Mouse (Mus musculus): Measurements from ENCODE around the gene Tkfc. TPM values are rescaled to one million over a fixed set of nuclear protein-coding genes. Genes with fewer than 3 reads are reported as not detected.
"Not testable (repeated sequence)": the region's sequence is repeated elsewhere in the genome, so short reads cannot be mapped to it uniquely, and the experiment has no call there.

The Tkfc gene
- total RNA-seq, 1 experiment from 2014 or later = 29.6 TPM

GRCm38 (mm10) chr19:10589127-10589857, 16.2 kb downstream of the Tkfc start:
- no peak for DNase-seq

- DNase-seq = no peak
Measured at GRCm38 (mm10) chr19:10587231-10587630, 18.2 kb downstream of the Tkfc start.

- DNase-seq = no peak
Measured at GRCm38 (mm10) chr19:10585112-10585511, 20.3 kb downstream of the Tkfc start.

GRCm38 (mm10) chr19:10583550-10584146, 21.8 kb downstream of the Tkfc start:
- no peak for DNase-seq

- DNase-seq = no peak
Measured at GRCm38 (mm10) chr19:10581984-10582383, 23.5 kb downstream of the Tkfc start.

GRCm38 (mm10) chr19:10580761-10581160, 24.7 kb downstream of the Tkfc start:
- no peak for DNase-seq

GRCm38 (mm10) chr19:10580102-10580501, 25.4 kb downstream of the Tkfc start:
- no peak for DNase-seq

- peak; percentile 95 for DNase-seq
Measured at GRCm38 (mm10) chr19:10576690-10577561, 28.5 kb downstream of the Tkfc start, which contains the start of the genes Cyb561a3 and Tmem138. Gene Cyb561a3, plus strand, starts transcription at chr19:10577172. Gene Tmem138, minus strand, starts transcription at chr19:10577362.

GRCm38 (mm10) chr19:10569627-10570026, 35.8 kb downstream of the Tkfc start:
- DNase-seq = no peak

GRCm38 (mm10) chr19:10565217-10565616, 40.2 kb downstream of the Tkfc start:
- no peak for DNase-seq

GRCm38 (mm10) chr19:10564278-10564677, 41.2 kb downstream of the Tkfc start:
- no peak for DNase-seq

- no peak for DNase-seq
Measured at GRCm38 (mm10) chr19:10562351-10562750, 43.1 kb downstream of the Tkfc start.

GRCm38 (mm10) chr19:10561558-10562314, 43.7 kb downstream of the Tkfc start:
- peak; percentile 54 for DNase-seq

GRCm38 (mm10) chr19:10560108-10560507, 45.3 kb downstream of the Tkfc start:
- peak; percentile 33 for DNase-seq

- DNase-seq = not testable (repeated sequence)
Measured at GRCm38 (mm10) chr19:10557837-10558375, 47.5 kb downstream of the Tkfc start.

- DNase-seq = no peak
Measured at GRCm38 (mm10) chr19:10557430-10557829, 48.0 kb downstream of the Tkfc start.

GRCm38 (mm10) chr19:10557001-10557400, 48.5 kb downstream of the Tkfc start:
- no peak for DNase-seq

GRCm38 (mm10) chr19:10555624-10556510, 49.6 kb downstream of the Tkfc start, which contains the start of gene Tmem216:
Gene Tmem216, minus strand, starts transcription at chr19:10556238.
- peak; percentile 92 for DNase-seq

GRCm38 (mm10) chr19:10539454-10539853, 66.0 kb downstream of the Tkfc start:
- no peak for DNase-seq
